Comparison of ENCODE assay signal across 8 mouse cellular contexts in genomic region chr2:103796861-103797466, GRCm38 (mm10). TPM values are rescaled to one million over a fixed set of nuclear protein-coding genes. Genes with fewer than 3 reads are reported as not detected.
DNase-seq lines count a peak whose midpoint lies in the region; ATAC-seq and TF ChIP-seq lines count a peak whose summit lies in the region.

No protein-coding gene starts in this region.

- H3K9ac ChIP-seq in embryonic facial prominence, embryonic 11.5 days (replicated peaks; ENCODE audit: low read length): peak overlapping the region; percentile 99
- H3K9ac ChIP-seq in kidney, embryonic 14.5 days (ENCODE audit: low read depth, low read length): peak overlapping the region; percentile 99
- peak overlapping the region; percentile 99 for H3K9ac ChIP-seq in limb, embryonic 14.5 days (ENCODE audit: low read depth, low read length, severe bottlenecking)
- H3K9ac ChIP-seq in midbrain, embryonic 15.5 days: peak overlapping the region; percentile 93

- no peaks in the 10 kb centered on the region for H3K9me3 ChIP-seq in embryonic facial prominence, embryonic 11.5 days (replicated peaks; ENCODE audit: control insufficient read depth, low read length)
- H3K9me3 ChIP-seq in kidney, embryonic 14.5 days (ENCODE audit: control insufficient read depth, low read length): no peaks in the 10 kb centered on the region
- no peaks in the 10 kb centered on the region for H3K9me3 ChIP-seq in limb, embryonic 14.5 days (ENCODE audit: control insufficient read depth, low read length)
- no peaks in the 10 kb centered on the region for H3K9me3 ChIP-seq in midbrain, embryonic 15.5 days

- no peaks in the 10 kb centered on the region for H3K27me3 ChIP-seq in embryonic facial prominence, embryonic 11.5 days (ENCODE audit: control insufficient read depth, insufficient read depth, low read length)
- H3K27me3 ChIP-seq in kidney, embryonic 14.5 days (ENCODE audit: control insufficient read depth, insufficient read depth, low read length): no peaks in the 10 kb centered on the region
- H3K27me3 ChIP-seq in limb, embryonic 14.5 days (ENCODE audit: control insufficient read depth, insufficient read depth, low read length): no peaks in the 10 kb centered on the region
- H3K27me3 ChIP-seq in midbrain, embryonic 15.5 days (replicated peaks): no peaks in the 10 kb centered on the region

- no peaks in the 10 kb centered on the region for H3K4me1 ChIP-seq in embryonic facial prominence, embryonic 11.5 days (ENCODE audit: control insufficient read depth, insufficient read depth, low read length)
- peaks cover 6% of the 10 kb centered on the region; the same call in 1 of the 2 replicates for H3K4me1 ChIP-seq in kidney, embryonic 14.5 days (ENCODE audit: control insufficient read depth, insufficient read depth, low read length)
- peaks cover 12% of the 10 kb centered on the region for H3K4me1 ChIP-seq in limb, embryonic 14.5 days (ENCODE audit: control insufficient read depth, insufficient read depth, low read length)
- peaks cover 32% of the 10 kb centered on the region for H3K4me1 ChIP-seq in midbrain, embryonic 15.5 days

- 0% methylated on average over 42 of the region's 72 CpGs for WGBS in embryonic facial prominence, embryonic 11.5 days
- WGBS in kidney, embryonic 14.5 days: under 1% methylated on average over 52 of the region's 72 CpGs
- WGBS in limb, embryonic 14.5 days: 1% methylated on average over 41 of the region's 72 CpGs
- under 1% methylated on average over 54 of the region's 72 CpGs for WGBS in midbrain, embryonic 15.5 days

- peak; percentile 74 to 81 for DNase-seq in spleen, adult 18-20 months
- no peak for DNase-seq in spleen, adult 12 weeks (ENCODE audit: low spot score)
- peak; percentile 92 for DNase-seq in embryonic facial prominence, embryonic 11.5 days (ENCODE audit: low spot score)
- peak; percentile 84 for DNase-seq in heart, adult 18-20 months
- peak; percentile 87 for DNase-seq in limb, embryonic 14.5 days (ENCODE audit: low spot score)
- peak; percentile 65 to 72 for DNase-seq in spleen, postnatal 14 days (ENCODE audit: low spot score in 2 of 2)

- peak overlapping the region; percentile 50 for H3K4me2 ChIP-seq in embryonic facial prominence, embryonic 11.5 days (ENCODE audit: low read depth, low read length)
- H3K4me2 ChIP-seq in kidney, embryonic 14.5 days (replicated peaks; ENCODE audit: low read depth, low read length): peak overlapping the region; percentile 60
- H3K4me2 ChIP-seq in limb, embryonic 14.5 days (replicated peaks; ENCODE audit: low read depth, low read length, severe bottlenecking): peak overlapping the region; percentile 54
- H3K4me2 ChIP-seq in midbrain, embryonic 15.5 days: peak overlapping the region; percentile 68

- peak overlapping the region; percentile 100 for H3K27ac ChIP-seq in embryonic facial prominence, embryonic 11.5 days (replicated peaks; ENCODE audit: low read depth, low read length)
- H3K27ac ChIP-seq in kidney, embryonic 14.5 days (ENCODE audit: low read depth, low read length): peak overlapping the region; percentile 99
- peak overlapping the region; percentile 100 for H3K27ac ChIP-seq in limb, embryonic 14.5 days (replicated peaks; ENCODE audit: low read depth, low read length)
- H3K27ac ChIP-seq in midbrain, embryonic 15.5 days: peak overlapping the region; percentile 100

- peak; percentile 66 for ATAC-seq in embryonic facial prominence, embryonic 11.5 days (replicated peaks; ENCODE audit: insufficient number of reproducible peaks, low FRiP score, low TSS enrichment, low read depth)
- ATAC-seq in kidney, embryonic 14.5 days (ENCODE audit: low FRiP score, low TSS enrichment): peak; percentile 68
- peak; percentile 51 for ATAC-seq in limb, embryonic 14.5 days (ENCODE audit: low FRiP score, low read depth)
- peak; percentile 74 for ATAC-seq in midbrain, embryonic 15.5 days (replicated peaks)

- peak overlapping the region; percentile 97 for H3K4me3 ChIP-seq in embryonic facial prominence, embryonic 11.5 days (ENCODE audit: low read depth, low read length)
- H3K4me3 ChIP-seq in kidney, embryonic 14.5 days (ENCODE audit: low read length): peak overlapping the region; percentile 98
- peak overlapping the region; percentile 96 for H3K4me3 ChIP-seq in limb, embryonic 14.5 days (replicated peaks; ENCODE audit: low read length)
- peak overlapping the region; percentile 90 for H3K4me3 ChIP-seq in midbrain, embryonic 15.5 days

- H3K36me3 ChIP-seq in embryonic facial prominence, embryonic 11.5 days (replicated peaks; ENCODE audit: control insufficient read depth, insufficient read depth, low read depth, low read length): no peaks in the 10 kb centered on the region
- H3K36me3 ChIP-seq in kidney, embryonic 14.5 days (ENCODE audit: control insufficient read depth, insufficient read depth, low read length): peaks cover 25% of the 10 kb centered on the region
- peaks cover 23% of the 10 kb centered on the region for H3K36me3 ChIP-seq in limb, embryonic 14.5 days (ENCODE audit: control insufficient read depth, insufficient read depth, low read length)
- H3K36me3 ChIP-seq in midbrain, embryonic 15.5 days (replicated peaks): peaks cover 12% of the 10 kb centered on the region; the same call in 1 of the 2 replicates

- 0 out of 2 replicates have a peak, but pooled peaks have one; percentile 33 for TF ChIP-seq POLR2A in limb, embryonic 14.5 days (IDR thresholded peaks at IDR 0.05; ENCODE audit: borderline replicate concordance, extremely low read depth, insufficient read depth, insufficient read length)

RNA-seq across cellular contexts. Expression of gene Caprin1, which starts 0.5 kb away (rescaled TPM):
- polyA plus RNA-seq in embryonic facial prominence, embryonic 11.5 days (2014; fragmentation: Nextera tagmentation; extraction: Ambion mirVana): 622 and 665 TPM in 2 replicates
- 100 to 1,000 TPM; 201 to 202 TPM for total RNA-seq in heart, adult 18-20 months (2021)
- 215 and 448 TPM in 2 replicates for polyA plus RNA-seq in kidney, embryonic 14.5 days (2014; fragmentation: Nextera tagmentation; extraction: Ambion mirVana)
- 224 and 260 TPM in 2 replicates for polyA plus RNA-seq in limb, embryonic 14.5 days (2012; rRNA removed)
- polyA plus RNA-seq in limb, embryonic 14.5 days (2014; fragmentation: Nextera tagmentation; extraction: Ambion mirVana): 314 and 337 TPM in 2 replicates
- 364 and 368 TPM in 2 replicates for polyA plus RNA-seq in midbrain, embryonic 15.5 days (2015; fragmentation: Nextera tagmentation; extraction: Ambion mirVana)

RNA-seq across cellular contexts. Expression of gene Nat10, which starts 35.9 kb away (rescaled TPM):
- 20.8 and 23.9 TPM in 2 replicates for polyA plus RNA-seq in embryonic facial prominence, embryonic 11.5 days (2014; fragmentation: Nextera tagmentation; extraction: Ambion mirVana)
- 10 to 100 TPM; 15.5 to 17.7 TPM for total RNA-seq in heart, adult 18-20 months (2021)
- 19.6 and 34.2 TPM in 2 replicates for polyA plus RNA-seq in kidney, embryonic 14.5 days (2014; fragmentation: Nextera tagmentation; extraction: Ambion mirVana)
- polyA plus RNA-seq in limb, embryonic 14.5 days (2012; rRNA removed): 57.2 and 85.5 TPM in 2 replicates
- polyA plus RNA-seq in limb, embryonic 14.5 days (2014; fragmentation: Nextera tagmentation; extraction: Ambion mirVana): 24.0 and 28.1 TPM in 2 replicates
- polyA plus RNA-seq in midbrain, embryonic 15.5 days (2015; fragmentation: Nextera tagmentation; extraction: Ambion mirVana): 20.1 and 20.4 TPM in 2 replicates
